Mouse (Mus musculus) intestine, embryonic 15.5 days (tissue): ENCODE measurements at regions not wholly inside any gene's neighbourhood (a gene's known extent, or its start where the extent isn't known, plus 50 kb on each side); places are given as distances from the start of the nearest gene placed in this dataset.

Experiments used
- ATAC-seq: fragments of 200-750 bp; cut with Nextera tagmentation; 2 replicates; pipeline ENCODE4 v1.8.0; 2017; ENCODE audit warnings: moderate TSS enrichment, moderate library complexity
- H3K27ac ChIP-seq: fragments of 300-500 bp; sonication (generic); 2 replicates; pipeline ENCODE4 v1.5.1; 2015; ENCODE audit warnings: mild to moderate bottlenecking, inconsistent platforms
- H3K27me3 ChIP-seq: fragments of 300-500 bp; sonication (generic); replicated peaks from 2 replicates; pipeline ENCODE4 v1.6.1; 2015; ENCODE audit warnings: inconsistent platforms
- H3K36me3 ChIP-seq: fragments of 300-500 bp; sonication (generic); 2 replicates; pipeline ENCODE4 v1.6.1; 2015; ENCODE audit warnings: inconsistent platforms
- H3K4me1 ChIP-seq: fragments of 300-500 bp; sonication (generic); replicated peaks from 2 replicates; pipeline ENCODE4 v1.6.1; 2015; ENCODE audit warnings: inconsistent platforms
- H3K4me2 ChIP-seq: fragments of 300-500 bp; sonication (generic); replicated peaks from 2 replicates; pipeline ENCODE4 v1.6.1; 2015; ENCODE audit warnings: mild to moderate bottlenecking, inconsistent platforms
- H3K4me3 ChIP-seq: fragments of 300-500 bp; sonication (generic); replicated peaks from 2 replicates; pipeline ENCODE4 v1.5.1; 2015; ENCODE audit warnings: inconsistent platforms
- H3K9ac ChIP-seq: fragments of 300-500 bp; sonication (generic); 2 replicates; pipeline ENCODE4 v1.6.1; 2015; ENCODE audit warnings: inconsistent platforms
- H3K9me3 ChIP-seq: fragments of 300-500 bp; sonication (generic); 2 replicates; pipeline ENCODE4 v1.6.1; 2016; ENCODE audit warnings: inconsistent platforms
- WGBS: fragments of 180-500 bp; shearing (Covaris S2); methylation state at CpG from one replicate; pipeline ENCODE4 v1.1.7; 2015; 5-methylcytosine and 5-hydroxymethylcytosine counted together

DNA sequence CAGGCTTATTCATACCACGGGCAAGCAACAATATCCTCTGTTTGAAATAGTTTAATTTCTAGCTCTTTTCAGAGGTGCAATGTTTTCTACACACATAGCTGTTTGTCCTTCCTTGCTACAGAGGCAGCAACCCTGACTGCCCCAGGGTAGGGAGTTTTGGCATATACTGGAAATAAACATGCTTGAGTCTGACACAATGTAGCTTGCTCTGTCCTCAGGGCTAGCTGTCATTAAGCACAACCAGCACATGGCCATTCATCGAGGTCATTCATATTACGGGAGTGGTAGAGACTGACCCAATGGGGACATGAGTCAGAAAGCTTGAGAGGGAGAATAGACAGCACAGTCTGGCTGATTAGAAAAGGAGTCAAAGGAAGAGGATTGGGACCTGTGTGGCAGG lies 677.8 kb downstream of the Zfp619 start:
- H3K4me1 ChIP-seq: no peaks in the 10 kb centered on the region
- no peak overlapping the region for H3K9ac ChIP-seq
- no peak for ATAC-seq
- WGBS: 79% methylated on average over 3 of the region's 3 CpGs
- H3K27me3 ChIP-seq: no peaks in the 10 kb centered on the region
- H3K36me3 ChIP-seq: no peaks in the 10 kb centered on the region
- H3K4me2 ChIP-seq: no peak overlapping the region
- no peaks in the 10 kb centered on the region for H3K9me3 ChIP-seq
- no peak overlapping the region for H3K4me3 ChIP-seq
- H3K27ac ChIP-seq: no peak overlapping the region

GRCm38 (mm10) chr7:40202615-40203014 lies 685.0 kb downstream of the Zfp619 start:
- Histone ChIP-seq H3K4me1 (no peaks in the 10 kb centered on the region), H3K36me3 (no peaks in the 10 kb centered on the region), H3K27ac (no peak overlapping the region), H3K9me3 (no peaks in the 10 kb centered on the region), H3K4me3 (no peak overlapping the region), H3K9ac (no peak overlapping the region), H3K27me3 (no peaks in the 10 kb centered on the region), H3K4me2 (no peak overlapping the region)
- no peak for ATAC-seq
- 64% methylated on average over 1 of the region's 1 CpGs for WGBS

DNA sequence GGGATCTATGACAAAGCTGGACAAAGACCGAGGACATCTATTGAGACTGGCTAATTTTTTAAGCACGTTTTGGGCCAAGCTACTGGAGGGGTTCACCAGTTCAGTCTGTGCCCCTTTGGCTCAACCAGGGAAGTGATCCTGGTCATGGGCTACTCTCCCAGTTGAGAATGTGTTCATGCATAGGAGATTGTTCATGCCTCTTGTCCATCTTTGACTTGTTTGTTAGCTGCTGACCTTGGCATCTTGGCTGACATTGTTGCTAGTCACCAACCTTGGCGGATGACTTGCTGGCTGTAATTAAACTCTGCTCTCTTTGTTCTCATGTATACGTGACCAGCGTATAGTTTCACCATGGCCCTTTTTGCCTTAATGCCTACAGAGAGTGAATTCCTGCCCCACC lies 686.2 kb upstream of the Vstm2b start:
- H3K36me3 ChIP-seq: no peaks in the 10 kb centered on the region
- H3K4me1 ChIP-seq: no peaks in the 10 kb centered on the region
- no peaks in the 10 kb centered on the region for H3K9me3 ChIP-seq
- H3K4me2 ChIP-seq: no peak overlapping the region
- WGBS: 89% methylated on average over 5 of the region's 5 CpGs
- no peak for ATAC-seq
- H3K27me3 ChIP-seq: no peaks in the 10 kb centered on the region
- no peak overlapping the region for H3K9ac ChIP-seq
- H3K27ac ChIP-seq: no peak overlapping the region
- no peak overlapping the region for H3K4me3 ChIP-seq

- no peak overlapping the region for H3K27ac ChIP-seq
- H3K9ac ChIP-seq: no peak overlapping the region
- H3K4me3 ChIP-seq: no peak overlapping the region
- WGBS: 90% methylated on average over 2 of the region's 2 CpGs
- H3K9me3 ChIP-seq: no peaks in the 10 kb centered on the region
- no peaks in the 10 kb centered on the region for H3K27me3 ChIP-seq
- H3K4me2 ChIP-seq: no peak overlapping the region
- no peaks in the 10 kb centered on the region for H3K36me3 ChIP-seq
- ATAC-seq: no peak
- no peaks in the 10 kb centered on the region for H3K4me1 ChIP-seq
Measured at GRCm38 (mm10) chr7:40212576-40212975, 685.6 kb upstream of the Vstm2b start.

DNA sequence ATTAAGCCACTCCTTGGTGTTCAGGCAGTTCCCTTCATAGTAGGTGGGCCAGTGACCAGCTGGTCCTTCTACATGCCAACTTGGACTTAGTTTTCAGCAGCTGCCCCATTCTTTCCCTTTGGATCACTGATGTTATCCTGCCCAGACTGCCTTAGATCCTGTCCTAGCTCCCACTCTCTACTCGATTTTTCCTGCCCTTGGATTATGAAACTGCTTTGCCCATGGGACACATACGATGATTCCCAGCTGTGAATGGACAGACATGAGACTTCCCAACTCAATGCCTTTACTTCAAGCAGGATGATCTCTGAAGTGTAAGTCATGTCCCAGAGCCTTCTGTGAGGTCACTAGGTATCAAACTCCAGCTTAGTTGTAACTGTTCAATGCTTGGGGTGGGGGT lies 684.5 kb upstream of the Vstm2b start:
- no peak overlapping the region for H3K4me3 ChIP-seq
- H3K4me1 ChIP-seq: no peaks in the 10 kb centered on the region
- WGBS: 70% methylated on average over 2 of the region's 2 CpGs
- ATAC-seq: no peak
- H3K9me3 ChIP-seq: no peaks in the 10 kb centered on the region
- no peaks in the 10 kb centered on the region for H3K36me3 ChIP-seq
- H3K4me2 ChIP-seq: no peak overlapping the region
- H3K27ac ChIP-seq: no peak overlapping the region
- no peak overlapping the region for H3K9ac ChIP-seq
- no peaks in the 10 kb centered on the region for H3K27me3 ChIP-seq

GRCm38 (mm10) chr7:40214395-40214794 lies 683.7 kb upstream of the Vstm2b start:
- Histone ChIP-seq H3K36me3 (no peaks in the 10 kb centered on the region), H3K9ac (no peak overlapping the region), H3K27me3 (no peaks in the 10 kb centered on the region), H3K27ac (no peak overlapping the region), H3K9me3 (no peaks in the 10 kb centered on the region), H3K4me1 (no peaks in the 10 kb centered on the region), H3K4me3 (no peak overlapping the region), H3K4me2 (no peak overlapping the region)
- 54% methylated on average over 4 of the region's 4 CpGs for WGBS
- no peak for ATAC-seq

GRCm38 (mm10) chr7:40215271-40215670 lies 682.9 kb upstream of the Vstm2b start:
- no peak overlapping the region for H3K4me2 ChIP-seq
- H3K27me3 ChIP-seq: no peaks in the 10 kb centered on the region
- no peak for ATAC-seq
- WGBS: 84% methylated on average over 2 of the region's 2 CpGs
- no peak overlapping the region for H3K4me3 ChIP-seq
- no peak overlapping the region for H3K27ac ChIP-seq
- no peaks in the 10 kb centered on the region for H3K4me1 ChIP-seq
- no peaks in the 10 kb centered on the region for H3K9me3 ChIP-seq
- no peak overlapping the region for H3K9ac ChIP-seq
- no peaks in the 10 kb centered on the region for H3K36me3 ChIP-seq

DNA sequence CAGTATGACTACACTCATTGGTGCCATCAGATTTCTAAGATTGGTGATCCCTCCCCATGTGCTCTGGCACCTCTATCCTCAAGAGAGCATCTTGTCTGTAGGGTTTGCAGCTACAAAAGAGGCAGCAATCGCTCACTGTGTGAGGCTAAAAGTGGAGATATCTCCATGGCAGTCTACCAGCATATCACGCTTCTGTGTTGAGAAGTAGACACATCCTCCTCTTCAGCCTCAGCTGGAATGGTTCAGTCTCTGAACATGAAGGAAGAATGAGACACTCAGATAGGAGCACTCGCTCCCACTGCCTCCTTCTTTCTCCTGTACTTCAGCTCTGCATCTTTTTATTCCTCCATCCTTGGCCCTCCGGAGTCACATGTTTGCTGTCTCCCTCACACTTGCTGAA lies 677.6 kb upstream of the Vstm2b start:
- ATAC-seq: no peak
- no peak overlapping the region for H3K9ac ChIP-seq
- 74% methylated on average over 4 of the region's 4 CpGs for WGBS
- no peak overlapping the region for H3K27ac ChIP-seq
- no peak overlapping the region for H3K4me3 ChIP-seq
- no peaks in the 10 kb centered on the region for H3K9me3 ChIP-seq
- H3K27me3 ChIP-seq: no peaks in the 10 kb centered on the region
- H3K4me2 ChIP-seq: no peak overlapping the region
- no peaks in the 10 kb centered on the region for H3K4me1 ChIP-seq
- H3K36me3 ChIP-seq: no peaks in the 10 kb centered on the region

DNA sequence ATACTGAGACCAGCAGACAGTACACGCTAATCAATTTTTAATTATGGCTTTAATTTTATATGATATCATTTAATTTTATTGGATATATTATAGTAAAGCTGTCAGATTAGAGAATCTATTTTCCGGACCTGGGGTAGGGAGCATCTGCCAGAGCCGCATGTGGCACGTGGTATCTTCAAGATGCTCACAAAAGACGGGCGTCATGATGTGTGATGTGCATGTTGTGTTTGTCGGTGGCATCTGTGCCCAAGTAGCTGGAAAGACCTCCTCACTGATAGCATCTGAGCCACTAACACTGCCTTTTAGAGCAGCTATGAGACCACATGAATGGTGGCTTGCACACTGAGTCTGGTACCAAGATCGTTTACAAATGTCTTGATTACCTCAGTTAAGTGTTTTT lies 652.9 kb upstream of the Vstm2b start:
- Histone ChIP-seq H3K27ac (no peak overlapping the region), H3K4me2 (no peak overlapping the region), H3K9ac (no peak overlapping the region), H3K27me3 (no peaks in the 10 kb centered on the region), H3K36me3 (no peaks in the 10 kb centered on the region), H3K4me1 (no peaks in the 10 kb centered on the region), H3K9me3 (no peaks in the 10 kb centered on the region), H3K4me3 (no peak overlapping the region)
- no peak for ATAC-seq
- WGBS: 86% methylated on average over 8 of the region's 8 CpGs

- no peak for ATAC-seq
- Histone ChIP-seq H3K27me3 (no peaks in the 10 kb centered on the region), H3K9ac (no peak overlapping the region), H3K36me3 (no peaks in the 10 kb centered on the region), H3K4me2 (no peak overlapping the region), H3K9me3 (no peaks in the 10 kb centered on the region), H3K4me3 (no peak overlapping the region), H3K27ac (no peak overlapping the region), H3K4me1 (no peaks in the 10 kb centered on the region)
- 75% methylated on average over 2 of the region's 2 CpGs for WGBS
Measured at GRCm38 (mm10) chr7:40248521-40248920, 649.6 kb upstream of the Vstm2b start.

DNA sequence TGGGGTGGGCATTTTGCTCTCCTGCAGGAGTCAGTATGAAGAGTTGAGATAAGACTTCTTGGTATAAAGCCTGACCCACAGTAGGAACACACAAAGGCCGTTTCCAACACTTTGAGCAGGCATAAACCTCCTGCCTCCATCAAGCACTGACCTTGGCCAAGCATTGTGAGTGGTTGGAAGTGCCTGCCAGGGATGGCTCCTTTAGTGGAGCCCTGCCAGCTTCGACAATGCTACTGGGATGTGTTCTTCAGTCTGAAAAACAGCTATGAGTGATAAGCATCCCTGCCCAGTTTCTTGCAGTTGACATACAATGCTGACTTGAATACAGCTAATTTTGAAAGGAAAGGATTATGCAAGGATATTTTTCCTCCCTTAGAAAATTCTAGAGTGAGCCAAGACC lies 644.6 kb upstream of the Vstm2b start:
- no peaks in the 10 kb centered on the region for H3K27me3 ChIP-seq
- H3K4me1 ChIP-seq: no peaks in the 10 kb centered on the region
- WGBS: 59% methylated on average over 2 of the region's 2 CpGs
- H3K27ac ChIP-seq: no peak overlapping the region
- H3K36me3 ChIP-seq: no peaks in the 10 kb centered on the region
- ATAC-seq: no peak
- H3K9ac ChIP-seq: no peak overlapping the region
- H3K4me3 ChIP-seq: no peak overlapping the region
- H3K9me3 ChIP-seq: no peaks in the 10 kb centered on the region
- H3K4me2 ChIP-seq: no peak overlapping the region

GRCm38 (mm10) chr7:40257733-40258376 lies 640.3 kb upstream of the Vstm2b start:
- Histone ChIP-seq H3K9me3 (no peaks in the 10 kb centered on the region), H3K36me3 (no peaks in the 10 kb centered on the region), H3K4me2 (no peak overlapping the region), H3K4me1 (no peaks in the 10 kb centered on the region), H3K9ac (no peak overlapping the region), H3K4me3 (no peak overlapping the region), H3K27ac (no peak overlapping the region), H3K27me3 (no peaks in the 10 kb centered on the region)
- no peak for ATAC-seq
- WGBS: 64% methylated on average over 1 of the region's 1 CpGs

DNA sequence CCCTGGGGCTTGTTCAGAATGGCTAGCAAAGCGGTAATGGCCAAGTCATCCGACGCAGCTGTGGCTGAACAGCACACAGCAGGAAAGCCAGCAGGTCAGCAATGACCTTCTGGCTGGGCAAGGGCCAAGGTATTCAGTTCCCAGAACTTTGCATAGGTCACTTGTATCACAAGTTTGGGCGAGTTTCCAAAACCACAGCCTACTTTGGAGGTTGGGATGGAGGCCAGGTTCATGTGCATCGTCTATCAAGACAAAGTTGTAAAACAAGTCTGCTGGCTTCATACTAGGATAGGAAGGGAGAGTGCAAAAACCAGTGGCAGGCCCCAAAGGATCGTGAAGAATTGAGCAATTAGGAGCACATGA lies 639.8 kb upstream of the Vstm2b start:
- no peaks in the 10 kb centered on the region for H3K9me3 ChIP-seq
- no peak for ATAC-seq
- 64% methylated on average over 6 of the region's 6 CpGs for WGBS
- H3K36me3 ChIP-seq: no peaks in the 10 kb centered on the region
- H3K4me2 ChIP-seq: no peak overlapping the region
- no peaks in the 10 kb centered on the region for H3K4me1 ChIP-seq
- H3K4me3 ChIP-seq: no peak overlapping the region
- H3K27ac ChIP-seq: no peak overlapping the region
- H3K9ac ChIP-seq: no peak overlapping the region
- no peaks in the 10 kb centered on the region for H3K27me3 ChIP-seq
